Mouse (Mus musculus) embryonic fibroblast, embryonic 13.5 days (primary cell): ENCODE data around the gene Rab3ip.

Experiments used
- CTCF ChIP-seq: IDR thresholded peaks from 2 replicates; pipeline ENCODE4 v1.5.1; 2011; ENCODE audit warnings: mild to moderate bottlenecking, control low read depth, low read length, moderate library complexity, borderline replicate concordance; ENCODE audit not compliant: insufficient read depth
- POLR2A ChIP-seq: IDR thresholded peaks from 2 replicates; pipeline ENCODE4 v1.6.1; 2011; ENCODE audit warnings: low read depth, mild to moderate bottlenecking, control low read depth, low read length, moderate library complexity

GRCm38 (mm10) chr10:116871329-116872015 lies 79.1 kb downstream of the Rab3ip start:
- TF ChIP-seq CTCF (no peak), POLR2A (no peak)
